Mouse (Mus musculus) CH12.LX (cell line): Measurements from ENCODE around the gene Adamts5.

Experiments
- CHD2 ChIP-seq: IDR thresholded peaks from 2 replicates; pipeline ENCODE4 v1.6.1; 2011; ENCODE audit warnings: low read length, improper control_type of control experiment
- CTCF ChIP-seq, 2 experiments: IDR thresholded peaks in 1 of 2; conservative IDR thresholded peaks in 1 of 2; 2 replicates each; pipeline ENCODE4 v1.5.1; 2011 to 2012; ENCODE audit warnings: low read depth in 2 of 2, low read length in 2 of 2, improper control_type of control experiment in 1 of 2, inconsistent platforms in 1 of 2, mild to moderate bottlenecking in 1 of 2, moderate library complexity in 1 of 2
- MAX ChIP-seq: IDR thresholded peaks from 2 replicates; pipeline ENCODE4 v1.6.1; 2011; ENCODE audit warnings: low read length, improper control_type of control experiment
- POLR2A ChIP-seq: IDR thresholded peaks from 2 replicates; pipeline ENCODE4 v1.6.1; 2011; ENCODE audit warnings: low read depth, mild to moderate bottlenecking, improper control_type of control experiment, low read length
- USF1 ChIP-seq: IDR thresholded peaks from 2 replicates; pipeline ENCODE4 v1.6.1; 2014; ENCODE audit warnings: low read depth, mild to moderate bottlenecking, inconsistent platforms, low read length, improper control_type of control experiment
- ZC3H11A ChIP-seq: IDR thresholded peaks from 2 replicates; pipeline ENCODE4 v1.6.1; 2012; ENCODE audit warnings: low read depth, mild to moderate bottlenecking, inconsistent platforms, low read length, improper control_type of control experiment

DNA sequence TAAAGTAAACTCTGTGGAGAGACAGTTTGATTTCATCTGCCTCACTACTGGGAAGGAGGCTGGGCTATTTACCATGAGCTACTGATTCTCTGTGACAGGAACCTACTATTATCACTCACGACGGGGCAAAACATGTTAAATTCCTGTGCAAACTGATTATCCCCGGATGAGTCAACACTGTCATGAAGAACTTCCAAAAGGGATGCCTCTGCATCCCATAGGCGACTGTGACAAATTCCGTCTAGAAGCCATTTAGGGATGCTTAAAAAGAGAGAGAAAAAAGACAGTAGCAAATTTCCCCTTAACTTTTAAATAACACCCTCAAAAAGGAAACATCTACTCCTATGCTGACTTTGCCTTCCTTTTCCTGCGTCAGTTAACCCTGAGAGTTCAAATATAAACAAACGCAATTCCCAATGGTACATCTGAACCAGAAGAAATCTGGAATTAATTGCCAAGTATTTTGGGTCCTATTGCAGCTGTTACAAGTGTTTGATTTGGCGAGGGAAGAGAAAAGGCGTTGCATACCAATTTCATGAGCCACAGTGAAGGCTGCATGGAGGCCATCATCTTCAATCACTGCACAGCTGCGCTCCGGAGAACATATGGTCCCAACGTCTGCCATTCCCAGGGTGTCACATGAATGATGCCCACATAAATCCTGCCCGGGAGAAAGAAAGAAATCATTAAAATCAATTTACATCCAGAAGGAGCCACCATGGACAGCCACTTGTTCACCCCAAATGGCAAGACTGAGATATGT, 14.2 kb downstream of the Adamts5 start:
- no peak for TF ChIP-seq CTCF (conservative IDR thresholded peaks at IDR 0.05 in 1 of 2, IDR thresholded peaks at IDR 0.05 in 1 of 2; ENCODE audit: low read depth in 2 of 2, low read length in 2 of 2)
- no peak for TF ChIP-seq POLR2A
- TF ChIP-seq ZC3H11A: no peak
- TF ChIP-seq MAX: no peak
- TF ChIP-seq CHD2: no peak
- no peak for TF ChIP-seq USF1
